Mouse (Mus musculus) kidney, adult 2 months (tissue): ENCODE results near the gene Plch2.

ENCODE experiments used
- CTCF ChIP-seq: fragments of 200-500 bp; conservative IDR thresholded peaks from 2 replicates; pipeline ENCODE4 v1.5.1; 2011; ENCODE audit warnings: low read depth, mild to moderate bottlenecking, control low read depth, low read length, moderate library complexity, mixed read lengths; ENCODE audit not compliant: insufficient read depth, insufficient read length
- POLR2A ChIP-seq: fragments of 200-500 bp; IDR thresholded peaks from one replicate; pipeline ENCODE4 v1.6.1; 2011; ENCODE audit warnings: low read depth, low read length, control low read depth

- no peak for TF ChIP-seq CTCF
- no peak for TF ChIP-seq POLR2A
These were observed 95.8 kb downstream of the Plch2 start, which contains the start of gene Hes5 for GRCm38 (mm10) chr4:154960690-154961225.
